Mouse (Mus musculus): ENCODE data around the gene Imp3. TPM values are rescaled to one million over a fixed set of nuclear protein-coding genes. Genes with fewer than 3 reads are reported as not detected.
"Not testable (repeated sequence)": the region's sequence is repeated elsewhere in the genome, so short reads cannot be mapped to it uniquely, and the experiment has no call there.

The Imp3 gene
- total RNA-seq, 2 experiments from 2014 or later = 54.9 to 56.8 TPM

- TF ChIP-seq CTCF (conservative IDR thresholded peaks at IDR 0.05) = no peak
- H3K4me3 ChIP-seq = peak overlapping the region; percentile 43
- H3K27ac ChIP-seq = peak overlapping the region; percentile 90
- no peak for DNase-seq (ENCODE audit: low spot score in 2 of 2)
These were observed 11.8 kb upstream of the Imp3 start for GRCm38 (mm10) chr9:56925291-56926024.

GRCm38 (mm10) chr9:56926025-56926360 is 11.3 kb upstream of the Imp3 start:
- H3K4me3 ChIP-seq = peak overlapping the region; percentile 59; the same call in 1 of the 2 replicates
- no peak for TF ChIP-seq CTCF (conservative IDR thresholded peaks at IDR 0.05)
- H3K27ac ChIP-seq = peak overlapping the region; percentile 90
- DNase-seq (ENCODE audit: low spot score in 2 of 2) = no peak

- H3K4me3 ChIP-seq = peak overlapping the region; percentile 59; the same call in 1 of the 2 replicates
- peak overlapping the region; percentile 90 for H3K27ac ChIP-seq
- no peak for DNase-seq (ENCODE audit: low spot score in 2 of 2)
- no peak for TF ChIP-seq CTCF (conservative IDR thresholded peaks at IDR 0.05)
These were observed 10.9 kb upstream of the Imp3 start for GRCm38 (mm10) chr9:56926387-56926786.

- no peak for TF ChIP-seq CTCF (conservative IDR thresholded peaks at IDR 0.05)
- Histone ChIP-seq H3K4me3 (peak overlapping the region; percentile 59), H3K27ac (peak overlapping the region; percentile 90)
- no peak for DNase-seq (ENCODE audit: low spot score in 2 of 2)
These were observed 9.9 kb upstream of the Imp3 start for GRCm38 (mm10) chr9:56927191-56928012.

- peak; percentile 88 to 89 for DNase-seq (ENCODE audit: low spot score in 2 of 2)
- peak; percentile 88 for TF ChIP-seq CTCF (conservative IDR thresholded peaks at IDR 0.05)
- peak within 1 kb of the TSS; percentile 59 for H3K4me3 ChIP-seq
- H3K27ac ChIP-seq = peak within 1 kb of the TSS; percentile 90
These were observed 9.0 kb upstream of the Imp3 start, which contains the start of gene Snx33 for GRCm38 (mm10) chr9:56928041-56928811. TSS of gene Snx33 (minus strand) at chr9:56928371.

- Histone ChIP-seq H3K4me3 (no peak overlapping the region), H3K27ac (no peak overlapping the region)
- DNase-seq (ENCODE audit: low spot score in 2 of 2) = no peak
- no peak for TF ChIP-seq CTCF (conservative IDR thresholded peaks at IDR 0.05)
These were observed 7.8 kb upstream of the Imp3 start for GRCm38 (mm10) chr9:56929496-56929895.

GRCm38 (mm10) chr9:56930556-56930955 is 6.7 kb upstream of the Imp3 start:
- no peak for TF ChIP-seq CTCF (conservative IDR thresholded peaks at IDR 0.05)
- no peak for DNase-seq (ENCODE audit: low spot score in 2 of 2)
- Histone ChIP-seq H3K27ac (no peak overlapping the region), H3K4me3 (no peak overlapping the region)

- Histone ChIP-seq H3K27ac (peak overlapping the region; percentile 92), H3K4me3 (peak overlapping the region; percentile 88)
- no peak for TF ChIP-seq CTCF (conservative IDR thresholded peaks at IDR 0.05)
- DNase-seq (ENCODE audit: low spot score in 2 of 2) = no peak
These were observed 433 bp upstream of the Imp3 start for GRCm38 (mm10) chr9:56936861-56937222.

- H3K27ac ChIP-seq = peak overlapping the region; percentile 92
These were observed 1.1 kb downstream of the Imp3 start for GRCm38 (mm10) chr9:56938374-56938773.

GRCm38 (mm10) chr9:56947481-56947880 is 10.2 kb downstream of the Imp3 start:
- peak; percentile 19 to 33 for DNase-seq (ENCODE audit: low spot score in 2 of 2)
- not testable (repeated sequence) for H3K27ac ChIP-seq, H3K4me3 ChIP-seq
- peak; percentile 86 for TF ChIP-seq CTCF (conservative IDR thresholded peaks at IDR 0.05)

More at GRCm38 (mm10) chr9:56938374-56938773, 1.1 kb downstream of the Imp3 start:
- peak overlapping the region; percentile 88 for H3K4me3 ChIP-seq
- no peak for DNase-seq (ENCODE audit: low spot score in 2 of 2)
- no peak for TF ChIP-seq CTCF (conservative IDR thresholded peaks at IDR 0.05)

GRCm38 (mm10) chr9:56948699-56949098 is 11.4 kb downstream of the Imp3 start:
- not testable (repeated sequence) for H3K4me3 ChIP-seq; DNase-seq (ENCODE audit: low spot score in 2 of 2); H3K27ac ChIP-seq

- Histone ChIP-seq H3K27ac (no peak overlapping the region), H3K4me3 (no peak overlapping the region; the same call in 1 of the 2 replicates)
- no peak for DNase-seq (ENCODE audit: low spot score in 2 of 2)
- TF ChIP-seq CTCF (conservative IDR thresholded peaks at IDR 0.05) = no peak
These were observed 12.5 kb downstream of the Imp3 start for GRCm38 (mm10) chr9:56949767-56950166.
